In the genomic region with DNA sequence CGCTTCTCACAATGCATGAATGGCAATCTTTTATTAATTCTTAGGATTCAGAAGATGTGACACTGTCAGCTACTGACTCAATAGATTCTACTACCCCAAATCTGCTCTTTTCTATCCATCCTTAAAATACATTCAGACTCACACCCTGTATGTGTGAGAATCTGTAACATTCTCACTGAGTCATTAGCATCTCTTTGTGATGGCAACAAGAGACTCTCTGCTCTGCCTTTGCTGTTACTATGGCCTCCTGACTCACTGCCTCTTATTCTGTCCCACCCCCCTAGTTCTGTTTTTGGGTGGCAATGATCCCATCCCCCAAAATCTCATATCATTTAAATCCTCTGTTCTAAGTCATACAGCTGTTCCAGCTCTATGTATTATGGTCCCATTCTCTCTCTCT, we compare ENCODE assay signal across 17 mouse cellular contexts.
"Had no signal": no experiment of that assay in that cellular context is flagged by ENCODE, and none has a peak within 500 bp of the region (broad histone marks: within the 10 kb centered on the region; RNA-seq: fewer than 3 reads in every experiment).

No protein-coding gene starts in this region.

- H3K4me3 ChIP-seq: lung, embryonic 15.5 days; megakaryocyte, embryonic 14.5 days; midbrain, embryonic 13.5 days; midbrain, embryonic 15.5 days; neural tube, embryonic 12.5 days; stomach, embryonic 15.5 days had no signal

- H3K4me2 ChIP-seq: lung, embryonic 15.5 days; midbrain, embryonic 11.5 days; midbrain, embryonic 13.5 days; midbrain, embryonic 15.5 days; neural tube, embryonic 12.5 days; stomach, embryonic 15.5 days had no signal

- ATAC-seq: lung, postnatal 0 days; midbrain, embryonic 13.5 days; midbrain, embryonic 15.5 days had no signal

- H3K9ac ChIP-seq: lung, embryonic 15.5 days; midbrain, embryonic 13.5 days; midbrain, embryonic 15.5 days; neural tube, embryonic 12.5 days; stomach, embryonic 15.5 days had no signal

- H3K4me1 ChIP-seq: lung, embryonic 15.5 days; megakaryocyte, embryonic 14.5 days; midbrain, embryonic 13.5 days; midbrain, embryonic 15.5 days; neural tube, embryonic 12.5 days; stomach, embryonic 15.5 days had no signal

- H3K36me3 ChIP-seq: lung, embryonic 15.5 days; midbrain, embryonic 13.5 days; midbrain, embryonic 15.5 days; neural tube, embryonic 12.5 days; stomach, embryonic 15.5 days had no signal

- H3K9me3 ChIP-seq: lung, embryonic 15.5 days; megakaryocyte, embryonic 14.5 days; midbrain, embryonic 13.5 days; midbrain, embryonic 15.5 days; neural tube, embryonic 12.5 days; stomach, embryonic 15.5 days had no signal

- H3K27ac ChIP-seq: lung, embryonic 15.5 days; macrophage; midbrain, embryonic 13.5 days; midbrain, embryonic 15.5 days; neural tube, embryonic 12.5 days; stomach, embryonic 15.5 days; stomach, postnatal 0 days had no signal

- DNase-seq: lung, adult 18-20 months; lung, postnatal 14 days; lung, postnatal 36 days; right cerebral cortex, postnatal 25 days; thymus, adult 18-20 months; thymus, postnatal 14 days; thymus, postnatal 36 days had no signal

- H3K27me3 ChIP-seq: lung, embryonic 15.5 days; megakaryocyte, embryonic 14.5 days; midbrain, embryonic 13.5 days; midbrain, embryonic 15.5 days; neural tube, embryonic 12.5 days; stomach, embryonic 15.5 days had no signal
